Mouse (Mus musculus) WW6 (cell line): Measurements from ENCODE around the gene Prkaa2.

Experiments used
- DNase-seq: peaks from one replicate; pipeline ENCODE4 v3.0.0-alpha.2; 2013; ENCODE audit warnings: low read depth, low spot score

Prkaa2 gene

GRCm38 (mm10) chr4:105108641-105109198 lies 970 bp downstream of the Prkaa2 start:
- no peak for DNase-seq

- no peak for DNase-seq
These were observed 1.6 kb downstream of the Prkaa2 start for GRCm38 (mm10) chr4:105107943-105108640.

- no peak for DNase-seq
These were observed 5.4 kb downstream of the Prkaa2 start for GRCm38 (mm10) chr4:105104099-105104872.

- DNase-seq = no peak
These were observed 8.4 kb downstream of the Prkaa2 start for GRCm38 (mm10) chr4:105101337-105101688.

GRCm38 (mm10) chr4:105100508-105101336 lies 9.0 kb downstream of the Prkaa2 start:
- no peak for DNase-seq

DNA sequence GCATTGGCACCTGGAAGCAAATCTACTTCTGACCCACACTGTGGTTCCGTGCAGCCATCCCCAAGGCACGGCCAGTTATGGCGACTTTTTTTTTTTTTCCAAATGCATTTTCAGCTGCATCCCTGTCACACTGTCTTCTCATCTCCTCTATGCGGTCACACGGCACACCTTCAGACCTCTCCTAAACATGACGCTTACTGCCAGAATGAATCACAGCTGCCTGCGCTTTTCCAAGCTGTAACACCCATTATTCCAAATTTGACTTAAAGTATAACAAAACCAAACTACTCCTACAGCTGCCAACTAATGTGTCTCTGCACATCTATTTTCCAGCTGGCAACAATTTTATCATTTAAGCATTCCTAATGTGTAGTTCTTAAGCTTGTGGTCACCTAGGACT lies 11.0 kb downstream of the Prkaa2 start:
- no peak for DNase-seq

- DNase-seq = no peak
These were observed 11.5 kb downstream of the Prkaa2 start for GRCm38 (mm10) chr4:105098158-105098557.

DNA sequence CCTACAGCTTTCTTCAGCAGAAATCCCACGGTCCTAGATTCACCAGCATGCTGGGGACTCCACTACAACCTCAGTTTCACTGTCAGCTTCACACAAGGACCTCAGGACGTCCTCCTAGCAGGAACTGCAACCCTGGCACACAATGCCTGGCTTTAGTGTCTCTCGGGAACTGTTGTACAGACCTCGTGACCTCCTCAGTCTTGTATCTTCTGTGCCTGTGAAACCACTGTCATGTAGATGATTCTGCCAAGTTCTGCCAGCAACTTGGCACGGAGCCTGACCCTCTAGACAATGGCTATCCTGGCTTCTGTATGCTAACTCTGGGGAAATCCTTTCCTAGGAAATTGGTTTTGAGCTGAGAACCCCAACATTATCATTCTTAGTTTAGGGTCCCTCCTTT lies 14.4 kb downstream of the Prkaa2 start:
- DNase-seq = no peak

DNA sequence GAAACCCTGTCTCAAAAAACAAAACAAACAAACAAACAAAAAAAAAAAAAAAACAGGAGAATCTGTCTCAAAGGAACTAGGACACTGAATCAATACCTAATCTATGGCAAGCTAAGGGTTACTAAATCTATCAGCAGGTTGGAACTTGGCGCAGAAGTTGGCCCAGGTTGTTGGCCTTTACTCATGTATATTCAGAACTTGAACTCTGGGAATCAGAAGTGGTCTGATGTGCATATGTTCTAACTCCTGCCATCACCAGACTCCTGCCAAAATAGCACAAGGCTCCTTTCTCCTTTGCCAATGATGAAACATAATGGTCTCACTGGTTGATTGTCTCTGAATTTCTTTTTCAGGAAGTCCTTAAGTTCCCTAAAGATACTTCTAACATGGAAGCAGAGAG lies 15.7 kb downstream of the Prkaa2 start:
- DNase-seq = no peak

DNA sequence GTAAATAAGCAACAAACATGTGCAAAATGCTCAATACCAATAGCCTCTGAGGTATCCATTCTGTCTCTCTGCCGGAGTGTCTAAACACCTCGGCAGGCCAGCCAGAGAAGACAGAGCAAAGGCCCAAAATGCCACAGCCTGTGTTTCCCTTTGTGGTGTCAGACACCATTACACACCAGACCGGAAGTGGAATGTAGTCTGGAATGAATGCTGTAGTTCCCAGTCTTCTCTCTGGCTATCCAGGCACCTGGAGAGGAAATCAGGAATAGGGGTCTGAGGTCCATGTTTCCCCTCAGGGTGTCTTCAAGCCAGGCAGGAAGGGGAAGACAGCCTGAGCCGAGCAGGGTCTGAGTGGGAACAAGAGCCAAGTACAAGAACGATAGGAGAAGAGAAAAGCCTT lies 19.3 kb downstream of the Prkaa2 start:
- DNase-seq = no peak

GRCm38 (mm10) chr4:105089386-105089785 lies 20.3 kb downstream of the Prkaa2 start:
- DNase-seq = no peak

DNA sequence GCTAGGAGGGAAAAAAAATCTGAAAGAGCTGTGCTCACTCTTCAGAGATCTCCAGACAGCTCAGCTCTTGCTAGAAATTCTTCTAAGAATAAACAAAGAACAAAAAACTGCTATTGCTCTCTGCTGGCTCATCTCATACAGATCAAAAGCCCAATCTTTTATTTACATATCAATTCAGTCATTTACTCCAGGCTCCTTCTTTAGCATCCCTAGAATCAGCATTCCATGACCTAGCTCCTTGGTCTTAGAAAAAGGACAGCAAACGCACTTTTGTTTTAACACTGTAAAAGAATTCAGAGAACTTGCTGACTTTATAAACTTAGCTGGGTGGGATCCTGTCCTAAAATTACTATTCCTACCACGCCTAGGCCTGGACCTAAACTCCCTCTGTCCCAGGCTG lies 21.0 kb downstream of the Prkaa2 start:
- no peak for DNase-seq

DNA sequence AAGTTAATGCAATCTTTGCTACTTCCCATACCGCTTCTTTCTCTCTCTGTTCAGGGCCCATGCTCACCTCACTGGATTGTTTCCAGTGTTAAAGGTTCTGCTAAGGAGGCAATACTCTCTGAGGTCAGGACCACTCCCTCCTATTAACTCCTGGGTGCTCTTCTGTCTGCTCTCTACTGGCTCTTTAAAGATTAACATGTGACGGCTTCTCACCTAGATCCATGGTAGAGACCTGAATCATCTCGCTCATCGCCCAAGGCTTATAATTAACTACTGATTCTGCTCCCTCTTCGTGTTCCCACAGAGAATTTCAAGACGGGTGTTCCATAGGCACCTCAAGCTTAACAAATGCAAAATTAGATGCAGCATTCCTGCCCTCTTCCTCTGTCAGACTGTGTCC lies 33.5 kb downstream of the Prkaa2 start:
- no peak for DNase-seq

GRCm38 (mm10) chr4:105071761-105072427 lies 37.8 kb downstream of the Prkaa2 start:
- DNase-seq = no peak

DNA sequence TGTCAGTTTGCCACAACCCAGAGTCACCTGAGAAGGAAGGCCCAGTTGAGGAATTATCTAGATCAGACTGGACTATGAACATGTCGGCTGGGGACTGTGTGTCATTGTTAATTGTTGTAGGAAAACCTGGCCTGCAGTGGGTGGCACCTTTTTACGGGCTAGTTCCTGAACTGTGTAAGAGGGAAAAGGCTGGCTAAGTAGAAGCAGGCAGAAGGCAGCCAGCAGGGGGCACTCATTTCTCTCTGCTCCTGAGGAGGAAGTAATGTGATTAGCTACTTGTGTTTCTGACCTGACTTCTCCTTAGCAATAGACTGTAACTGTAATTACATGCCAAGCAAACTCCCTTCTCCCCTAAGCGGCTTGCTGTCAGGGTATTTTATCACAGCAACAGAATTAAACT lies 38.7 kb downstream of the Prkaa2 start:
- DNase-seq = peak; percentile 33

GRCm38 (mm10) chr4:105051291-105051690 lies 58.4 kb downstream of the Prkaa2 start:
- no peak for DNase-seq

DNA sequence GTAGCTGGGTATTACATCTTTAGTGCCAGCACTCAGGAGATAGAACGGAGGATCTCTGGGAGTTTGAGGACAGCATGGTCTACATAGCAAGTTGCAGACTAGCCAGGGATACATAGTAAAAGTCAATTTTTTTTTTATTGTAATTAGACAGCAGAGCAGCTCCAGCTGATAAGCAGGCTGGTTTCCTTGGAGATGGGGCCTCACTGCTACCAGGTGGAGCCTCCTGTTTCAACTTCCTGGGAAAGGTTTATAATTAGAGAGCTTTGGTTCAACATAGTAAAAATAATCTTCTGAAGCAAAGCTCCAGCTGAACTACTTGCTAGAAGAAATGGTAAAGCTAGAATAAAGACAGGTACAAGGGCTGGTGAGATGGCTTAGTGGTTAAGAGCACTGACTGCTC lies 59.6 kb downstream of the Prkaa2 start:
- DNase-seq = no peak

DNA sequence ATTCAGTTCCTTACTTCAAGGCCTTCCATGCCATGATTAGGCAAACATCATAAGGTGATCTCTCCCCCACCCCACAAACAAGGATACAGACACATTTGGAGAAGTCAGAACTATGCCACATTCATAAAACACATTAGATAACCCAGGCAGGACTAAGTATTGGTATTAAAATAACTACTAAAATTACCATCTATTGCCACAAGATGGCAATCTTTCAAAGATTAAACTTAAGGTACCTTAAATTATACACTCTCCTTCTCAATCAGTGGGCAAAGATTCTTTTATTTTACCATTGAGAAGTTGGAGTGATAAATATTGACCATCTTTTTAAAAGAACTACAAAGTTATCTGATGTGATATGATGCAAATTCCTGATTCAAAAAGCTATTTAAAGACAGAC lies 75.4 kb downstream of the Prkaa2 start:
- no peak for DNase-seq

- no peak for DNase-seq
These were observed 76.5 kb downstream of the Prkaa2 start for GRCm38 (mm10) chr4:105033153-105033552.

DNA sequence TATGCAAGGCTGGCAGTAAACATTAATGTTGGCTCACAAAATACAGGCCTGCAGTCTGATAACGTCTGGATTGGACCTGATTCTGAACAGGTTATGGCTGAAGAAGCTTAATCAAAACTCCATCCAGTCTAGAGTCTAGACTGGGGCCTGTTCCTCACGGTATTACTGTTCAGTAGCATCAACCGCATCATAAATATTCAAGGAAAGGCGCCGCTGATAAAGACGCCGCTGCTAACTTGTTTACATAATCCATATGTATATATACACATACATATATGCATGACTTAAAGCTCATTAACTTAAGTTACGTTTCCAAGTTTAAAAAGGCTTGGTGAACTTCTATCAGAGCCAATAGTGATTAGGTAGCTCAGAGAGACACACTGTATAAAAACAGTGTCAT lies 78.6 kb downstream of the Prkaa2 start:
- no peak for DNase-seq

DNA sequence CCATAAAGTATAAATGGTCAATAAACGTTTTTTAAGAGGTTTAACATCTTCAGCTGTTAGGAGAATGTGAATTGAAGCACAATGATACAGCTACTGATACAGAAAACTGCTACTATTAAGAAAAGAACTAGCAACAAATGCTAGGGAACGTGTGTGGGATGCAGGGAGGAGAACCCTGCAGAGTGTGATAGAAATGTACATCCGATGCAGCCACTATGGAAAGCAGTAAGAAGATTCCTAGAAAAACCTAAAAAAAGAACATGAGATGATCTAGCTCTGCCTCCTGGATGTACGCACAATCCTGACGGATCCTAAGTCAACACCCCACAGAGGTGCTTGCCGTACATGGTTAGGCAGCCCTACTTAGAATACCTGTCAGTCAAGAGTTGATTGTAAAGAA lies 82.4 kb downstream of the Prkaa2 start:
- DNase-seq = no peak
